Mouse (Mus musculus): ENCODE measurements around the gene 0610010K14Rik. TPM values are rescaled to one million over a fixed set of nuclear protein-coding genes. Genes with fewer than 3 reads are reported as not detected.

0610010K14Rik gene
- polyA plus RNA-seq, 1 experiment from 2014 or later: 161 TPM

DNA sequence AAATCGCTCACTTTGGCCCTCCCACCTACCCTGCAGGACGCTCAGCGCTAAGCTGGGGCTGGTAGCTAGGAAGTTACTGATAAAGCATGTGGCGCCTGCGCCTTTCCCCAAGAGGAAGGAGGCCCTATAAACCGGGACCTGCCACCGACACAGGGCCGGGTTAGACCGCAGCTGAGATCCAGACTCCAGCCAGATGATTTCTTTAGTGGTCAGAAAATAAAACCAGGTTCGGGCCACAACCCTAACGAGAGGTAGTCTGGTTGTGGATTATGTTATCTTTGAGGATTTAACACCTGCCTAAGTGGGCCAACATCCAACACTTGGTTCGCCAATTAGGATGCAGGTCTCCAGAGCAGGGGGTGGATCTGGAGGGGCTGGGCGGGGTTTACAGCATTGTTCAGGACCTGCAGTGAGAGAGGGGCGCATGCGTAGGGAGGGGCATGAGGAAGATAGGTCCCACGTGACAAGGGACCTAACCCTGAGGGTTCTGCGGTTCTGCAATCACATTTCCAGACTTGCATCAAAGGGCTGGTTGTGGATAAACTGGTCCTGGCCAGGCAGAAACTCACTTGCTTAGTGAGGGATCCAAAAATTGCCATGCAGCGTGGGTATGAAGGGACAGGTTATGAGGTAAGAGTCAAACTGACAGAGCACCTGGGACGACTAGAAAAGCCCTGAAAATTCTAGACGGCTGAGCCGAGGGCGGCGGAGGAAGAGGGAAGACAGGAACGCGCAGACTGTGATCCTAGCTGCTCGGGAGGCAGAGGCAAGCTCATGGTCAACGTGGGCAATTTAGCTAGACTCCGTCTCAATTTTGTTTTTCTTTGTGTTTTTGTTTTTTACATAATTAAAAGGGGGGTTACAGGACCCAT lies 16.7 kb downstream of the 0610010K14Rik start, which contains the start of gene Slc16a13:
TSS of gene Slc16a13 (minus strand) at position 334 of the 872 bp plus-strand sequence.
- under 1% methylated on average over 28 of the region's 28 CpGs for WGBS
- no peaks in the 10 kb centered on the region for H3K9me3 ChIP-seq (ENCODE audit: control insufficient read depth, low read length)

GRCm38 (mm10) chr11:70220323-70220722 lies 17.4 kb downstream of the 0610010K14Rik start:
- Histone ChIP-seq H3K4me2 (replicated peaks) (peak overlapping the region; percentile 91), H3K36me3 (replicated peaks; ENCODE audit: control insufficient read depth, insufficient read depth) (peaks cover 16% of the 10 kb centered on the region), H3K27me3 (ENCODE audit: control insufficient read depth, insufficient read depth, low read length) (peaks cover 32% of the 10 kb centered on the region), H3K9me3 (ENCODE audit: control insufficient read depth, low read length) (no peaks in the 10 kb centered on the region), H3K4me3 (replicated peaks; ENCODE audit: low read length) (peak overlapping the region; percentile 66), H3K4me1 (replicated peaks; ENCODE audit: control insufficient read depth, insufficient read depth, low read length) (peaks cover 27% of the 10 kb centered on the region), H3K9ac (peak overlapping the region; percentile 88), H3K27ac (peak overlapping the region; percentile 91)
- DNase-seq (ENCODE audit: low spot score) (no peak), ATAC-seq (ENCODE audit: low FRiP score) (no peak)
- WGBS: 1% methylated on average over 24 of the region's 24 CpGs

More for the DNA sequence above, 16.7 kb downstream of the 0610010K14Rik start, which contains the start of gene Slc16a13:
- DNase-seq (ENCODE audit: low spot score): peak; percentile 96
- Histone ChIP-seq H3K9ac (peak within 1 kb of the TSS; percentile 88), H3K4me2 (replicated peaks) (peak within 1 kb of the TSS; percentile 91), H3K27me3 (ENCODE audit: control insufficient read depth, insufficient read depth, low read length) (peaks cover 32% of the 10 kb centered on the region), H3K4me1 (replicated peaks; ENCODE audit: control insufficient read depth, insufficient read depth, low read length) (peaks cover 30% of the 10 kb centered on the region), H3K27ac (peak within 1 kb of the TSS; percentile 91), H3K4me3 (replicated peaks; ENCODE audit: low read length) (peak within 1 kb of the TSS; percentile 66), H3K36me3 (replicated peaks; ENCODE audit: control insufficient read depth, insufficient read depth) (peaks cover 16% of the 10 kb centered on the region)
- ATAC-seq (ENCODE audit: low FRiP score): peak; percentile 96

GRCm38 (mm10) chr11:70219873-70220272 lies 17.8 kb downstream of the 0610010K14Rik start:
- Histone ChIP-seq H3K4me3 (replicated peaks; ENCODE audit: low read length) (peak overlapping the region; percentile 66), H3K9ac (peak overlapping the region; percentile 88), H3K36me3 (replicated peaks; ENCODE audit: control insufficient read depth, insufficient read depth) (peaks cover 16% of the 10 kb centered on the region), H3K9me3 (ENCODE audit: control insufficient read depth, low read length) (no peaks in the 10 kb centered on the region), H3K4me2 (replicated peaks) (peak overlapping the region; percentile 91), H3K27me3 (ENCODE audit: control insufficient read depth, insufficient read depth, low read length) (peaks cover 32% of the 10 kb centered on the region), H3K4me1 (replicated peaks; ENCODE audit: control insufficient read depth, insufficient read depth, low read length) (peaks cover 30% of the 10 kb centered on the region), H3K27ac (peak overlapping the region; percentile 91)
- no peak for ATAC-seq (ENCODE audit: low FRiP score)
- DNase-seq (ENCODE audit: low spot score): no peak
- 56% methylated on average over 7 of the region's 7 CpGs for WGBS

DNA sequence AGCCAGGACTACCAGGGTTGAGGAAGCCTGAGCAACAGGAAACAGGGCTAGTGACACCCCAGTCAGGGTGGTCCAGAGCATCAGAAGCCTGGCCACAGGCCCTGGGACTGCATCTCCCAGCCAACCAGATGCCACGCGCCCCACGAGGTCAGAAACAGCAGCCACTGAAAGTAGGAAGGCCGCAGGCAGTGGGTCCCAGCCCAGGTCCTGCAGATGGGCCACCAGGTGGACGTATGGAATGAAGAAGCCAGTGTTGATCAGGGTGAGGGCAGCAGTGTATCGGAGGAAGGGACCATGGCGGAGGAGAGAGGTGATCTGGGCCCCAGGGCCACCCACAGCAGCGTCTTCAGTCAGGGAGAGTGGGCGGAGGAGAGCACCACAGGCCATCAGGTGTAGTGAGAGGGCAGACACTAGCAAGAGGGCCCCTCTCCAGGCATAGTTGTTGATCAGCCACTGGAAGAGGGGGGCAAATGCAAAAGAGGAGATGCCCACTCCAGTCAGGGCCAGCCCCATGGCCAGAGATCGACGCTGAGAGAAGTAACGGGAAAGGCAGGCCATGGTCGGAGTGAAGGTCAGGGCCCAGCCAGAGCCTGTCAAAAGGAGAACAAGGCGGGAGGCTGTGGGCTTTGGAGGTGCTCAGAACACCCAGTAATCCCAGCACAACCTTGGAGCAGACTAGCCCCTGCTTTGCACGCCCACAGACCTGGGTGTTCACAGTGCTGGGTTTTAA lies 18.8 kb downstream of the 0610010K14Rik start:
- no peak for ATAC-seq (ENCODE audit: low FRiP score)
- WGBS: 88% methylated on average over 15 of the region's 15 CpGs
- peaks cover 16% of the 10 kb centered on the region for H3K36me3 ChIP-seq (replicated peaks; ENCODE audit: control insufficient read depth, insufficient read depth)
- H3K4me2 ChIP-seq (replicated peaks): peak overlapping the region; percentile 91
- DNase-seq (ENCODE audit: low spot score): no peak
- H3K4me1 ChIP-seq (replicated peaks; ENCODE audit: control insufficient read depth, insufficient read depth, low read length): peaks cover 40% of the 10 kb centered on the region
- H3K27me3 ChIP-seq (ENCODE audit: control insufficient read depth, insufficient read depth, low read length): peaks cover 32% of the 10 kb centered on the region
- H3K9me3 ChIP-seq (ENCODE audit: control insufficient read depth, low read length): no peaks in the 10 kb centered on the region
- H3K9ac ChIP-seq: peak overlapping the region; percentile 88
- no peak overlapping the region for H3K27ac ChIP-seq
- H3K4me3 ChIP-seq (replicated peaks; ENCODE audit: low read length): peak overlapping the region; percentile 66; the same call in 1 of the 2 replicates

DNA sequence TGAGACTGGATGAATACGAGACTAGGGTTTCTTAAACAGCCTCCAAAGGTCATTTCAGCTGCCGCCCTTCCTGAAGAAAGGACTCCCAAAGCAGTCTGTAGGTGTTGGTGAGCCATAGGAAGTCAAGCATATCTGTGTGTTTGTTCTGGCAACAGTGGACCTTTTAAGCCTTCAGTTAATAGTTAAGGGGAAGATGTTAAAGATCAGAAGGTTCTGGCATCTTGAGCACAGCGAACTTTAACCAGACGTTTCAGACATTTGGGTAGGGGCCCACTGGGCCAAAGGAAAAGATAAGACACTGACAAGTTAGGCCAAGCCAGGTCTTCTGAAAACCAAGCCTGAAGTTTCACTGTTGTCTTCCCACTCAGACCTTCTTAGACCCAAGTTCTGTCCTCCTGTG lies 19.7 kb downstream of the 0610010K14Rik start:
- H3K36me3 ChIP-seq (replicated peaks; ENCODE audit: control insufficient read depth, insufficient read depth): peaks cover 16% of the 10 kb centered on the region
- no peaks in the 10 kb centered on the region for H3K9me3 ChIP-seq (ENCODE audit: control insufficient read depth, low read length)
- 90% methylated on average over 4 of the region's 4 CpGs for WGBS
- peaks cover 39% of the 10 kb centered on the region for H3K27me3 ChIP-seq (ENCODE audit: control insufficient read depth, insufficient read depth, low read length)
- ATAC-seq (ENCODE audit: low FRiP score): no peak
- H3K4me2 ChIP-seq (replicated peaks): no peak overlapping the region
- no peak for DNase-seq (ENCODE audit: low spot score)
- no peak overlapping the region for H3K27ac ChIP-seq
- peaks cover 44% of the 10 kb centered on the region for H3K4me1 ChIP-seq (replicated peaks; ENCODE audit: control insufficient read depth, insufficient read depth, low read length)
- H3K4me3 ChIP-seq (replicated peaks; ENCODE audit: low read length): no peak overlapping the region
- no peak overlapping the region for H3K9ac ChIP-seq

DNA sequence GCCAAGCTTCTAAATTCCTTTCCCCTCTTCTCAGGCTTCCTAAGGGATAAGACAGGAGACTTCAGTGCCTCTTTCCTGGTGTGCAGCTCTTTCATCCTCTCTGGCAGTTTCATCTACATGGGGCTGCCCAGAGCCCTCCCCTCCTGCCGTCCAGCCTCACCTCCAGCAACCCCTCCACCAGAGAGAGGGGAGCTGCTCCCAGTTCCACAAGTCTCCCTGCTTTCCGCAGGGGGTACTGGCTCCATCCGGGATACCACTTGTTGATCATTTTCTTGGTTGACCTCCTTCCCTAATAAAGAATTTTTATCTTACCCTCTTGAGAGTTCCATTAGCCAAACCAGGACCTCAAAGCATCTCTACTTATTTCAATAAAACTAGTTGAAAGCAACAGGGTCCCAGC lies 21.6 kb downstream of the 0610010K14Rik start:
- H3K9me3 ChIP-seq (ENCODE audit: control insufficient read depth, low read length): no peaks in the 10 kb centered on the region
- WGBS: 70% methylated on average over 3 of the region's 3 CpGs

DNA sequence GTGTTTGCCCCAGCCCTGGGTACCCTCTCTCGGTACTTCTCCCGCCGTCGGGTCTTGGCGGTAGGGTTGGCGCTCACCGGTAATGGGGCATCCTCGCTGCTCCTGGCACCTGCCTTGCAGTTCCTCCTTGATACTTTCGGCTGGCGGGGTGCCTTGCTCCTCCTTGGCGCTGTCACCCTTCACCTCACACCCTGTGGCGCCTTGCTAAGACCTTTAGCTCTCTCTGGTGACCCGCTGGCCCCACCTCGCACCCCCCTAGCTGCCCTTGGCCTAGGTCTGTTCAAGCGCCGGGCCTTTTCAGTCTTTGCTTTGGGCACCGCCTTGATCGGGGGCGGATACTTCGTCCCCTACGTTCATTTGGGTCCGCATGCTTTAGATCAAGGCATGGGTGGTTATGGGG lies 22.4 kb downstream of the 0610010K14Rik start:
- Histone ChIP-seq H3K27me3 (ENCODE audit: control insufficient read depth, insufficient read depth, low read length) (peaks cover 48% of the 10 kb centered on the region), H3K4me3 (replicated peaks; ENCODE audit: low read length) (0 out of 2 replicates have a peak overlapping the region, but pooled peaks have one; percentile 32), H3K27ac (no peak overlapping the region), H3K36me3 (replicated peaks; ENCODE audit: control insufficient read depth, insufficient read depth) (peaks cover 16% of the 10 kb centered on the region), H3K9me3 (ENCODE audit: control insufficient read depth, low read length) (no peaks in the 10 kb centered on the region), H3K4me2 (replicated peaks) (peak overlapping the region; percentile 79; the same call in 1 of the 2 replicates), H3K4me1 (replicated peaks; ENCODE audit: control insufficient read depth, insufficient read depth, low read length) (peaks cover 36% of the 10 kb centered on the region), H3K9ac (no peak overlapping the region)
- ATAC-seq (ENCODE audit: low FRiP score) (no peak), DNase-seq (ENCODE audit: low spot score) (no peak)
- 10% methylated on average over 22 of the region's 22 CpGs for WGBS

More for the DNA sequence above, 21.6 kb downstream of the 0610010K14Rik start:
- Histone ChIP-seq H3K4me2 (replicated peaks) (no peak overlapping the region), H3K36me3 (replicated peaks; ENCODE audit: control insufficient read depth, insufficient read depth) (peaks cover 16% of the 10 kb centered on the region), H3K4me1 (replicated peaks; ENCODE audit: control insufficient read depth, insufficient read depth, low read length) (peaks cover 36% of the 10 kb centered on the region), H3K9ac (no peak overlapping the region), H3K27ac (no peak overlapping the region), H3K4me3 (replicated peaks; ENCODE audit: low read length) (no peak overlapping the region), H3K27me3 (ENCODE audit: control insufficient read depth, insufficient read depth, low read length) (peaks cover 48% of the 10 kb centered on the region)
- ATAC-seq (ENCODE audit: low FRiP score) (no peak), DNase-seq (ENCODE audit: low spot score) (no peak)

DNA sequence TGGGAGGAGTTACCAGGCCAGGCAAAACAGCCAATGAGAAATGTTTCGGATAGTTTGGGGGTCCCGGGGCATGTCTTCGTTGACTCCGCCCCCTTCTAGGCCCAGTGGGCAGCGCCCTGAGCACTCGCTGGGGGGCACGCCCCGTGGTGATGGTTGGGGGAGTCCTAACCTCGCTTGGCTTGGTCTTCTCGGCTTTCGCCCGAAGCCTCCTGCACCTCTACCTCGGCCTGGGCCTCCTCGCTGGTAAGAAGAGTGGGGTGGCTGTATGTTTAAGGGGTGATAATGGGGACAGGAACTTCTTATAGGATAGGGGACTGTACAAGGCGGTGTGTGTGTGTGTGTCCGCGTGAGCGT lies 22.9 kb downstream of the 0610010K14Rik start:
- ATAC-seq (ENCODE audit: low FRiP score): peak; percentile 18; the same call in 1 of the 2 replicates
- 0 out of 2 replicates have a peak overlapping the region, but pooled peaks have one; percentile 39 for H3K9ac ChIP-seq
- 4% methylated on average over 18 of the region's 18 CpGs for WGBS

More for the DNA sequence above, 22.9 kb downstream of the 0610010K14Rik start:
- H3K4me2 ChIP-seq (replicated peaks): peak overlapping the region; percentile 79
- H3K36me3 ChIP-seq (replicated peaks; ENCODE audit: control insufficient read depth, insufficient read depth): peaks cover 16% of the 10 kb centered on the region
- H3K9me3 ChIP-seq (ENCODE audit: control insufficient read depth, low read length): no peaks in the 10 kb centered on the region
- peaks cover 31% of the 10 kb centered on the region for H3K4me1 ChIP-seq (replicated peaks; ENCODE audit: control insufficient read depth, insufficient read depth, low read length)
- H3K27ac ChIP-seq: no peak overlapping the region
- DNase-seq (ENCODE audit: low spot score): no peak
- peaks cover 48% of the 10 kb centered on the region for H3K27me3 ChIP-seq (ENCODE audit: control insufficient read depth, insufficient read depth, low read length)
- H3K4me3 ChIP-seq (replicated peaks; ENCODE audit: low read length): peak overlapping the region; percentile 32

All from hindbrain, embryonic 14.5 days (tissue).